Mouse (Mus musculus) spleen, postnatal 4 days (tissue): ENCODE data around the gene Adat1.

Experiments
- DNase-seq, 2 experiments: peaks; one replicate each; pipeline ENCODE4 v3.0.0; 2022; ENCODE audit warnings: low spot score in 2 of 2

Gene Adat1

GRCm38 (mm10) chr8:111992013-111992702 is at the start of gene Adat1:
Gene Adat1, minus strand, starts transcription at chr8:111992302.
- peak; percentile 80 to 89 for DNase-seq

GRCm38 (mm10) chr8:112037521-112037920 is 45.4 kb upstream of the Adat1 start:
- DNase-seq, result no peak

DNA sequence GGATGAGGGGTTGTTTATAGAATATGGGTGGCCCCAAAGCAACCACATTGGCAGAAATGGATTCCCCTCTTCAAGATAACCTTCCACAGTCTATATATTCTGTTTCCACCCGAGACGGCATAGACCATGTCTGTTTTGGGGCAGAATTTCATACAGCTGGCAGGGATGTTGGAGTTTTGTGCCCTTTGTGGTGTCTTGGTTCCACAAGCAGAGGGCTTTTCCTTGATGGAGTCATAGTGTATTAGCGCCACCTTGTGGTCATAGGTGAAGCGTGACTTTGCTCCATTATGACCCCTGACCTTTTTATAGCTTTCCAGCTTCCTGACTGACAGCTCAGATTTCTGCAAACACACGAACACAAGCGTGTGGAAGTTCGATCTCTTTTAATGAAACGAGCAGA is 42.5 kb upstream of the Adat1 start:
- no peak for DNase-seq

- DNase-seq, result no peak
Measured at GRCm38 (mm10) chr8:112033071-112033470, 41.0 kb upstream of the Adat1 start.

- DNase-seq, result no peak
Measured at GRCm38 (mm10) chr8:112030663-112031062, 38.6 kb upstream of the Adat1 start.

DNA sequence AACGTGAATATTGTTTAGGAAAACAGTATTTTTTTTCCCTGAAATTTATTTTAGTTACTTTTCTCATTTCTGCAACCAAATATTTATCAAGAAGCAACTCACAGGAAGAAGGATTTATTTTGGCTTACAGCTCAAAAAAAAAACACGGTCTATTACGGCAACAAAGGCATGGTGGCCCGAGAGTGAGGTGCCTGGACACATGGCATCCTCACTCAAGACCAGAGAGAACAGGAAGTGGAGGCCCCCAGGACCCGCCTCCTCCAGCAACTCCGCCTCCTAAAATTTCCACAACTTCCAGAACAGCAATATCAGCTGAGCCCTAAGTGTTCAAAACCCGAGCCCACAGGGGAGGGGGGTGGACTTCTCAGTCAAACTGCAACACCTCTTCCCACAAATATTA is 37.4 kb upstream of the Adat1 start:
- no peak for DNase-seq

- no peak for DNase-seq
Measured at GRCm38 (mm10) chr8:112014936-112015335, 22.8 kb upstream of the Adat1 start, which contains the start of gene Gm6793. Gene Gm6793, minus strand, starts transcription at chr8:112015036.

DNA sequence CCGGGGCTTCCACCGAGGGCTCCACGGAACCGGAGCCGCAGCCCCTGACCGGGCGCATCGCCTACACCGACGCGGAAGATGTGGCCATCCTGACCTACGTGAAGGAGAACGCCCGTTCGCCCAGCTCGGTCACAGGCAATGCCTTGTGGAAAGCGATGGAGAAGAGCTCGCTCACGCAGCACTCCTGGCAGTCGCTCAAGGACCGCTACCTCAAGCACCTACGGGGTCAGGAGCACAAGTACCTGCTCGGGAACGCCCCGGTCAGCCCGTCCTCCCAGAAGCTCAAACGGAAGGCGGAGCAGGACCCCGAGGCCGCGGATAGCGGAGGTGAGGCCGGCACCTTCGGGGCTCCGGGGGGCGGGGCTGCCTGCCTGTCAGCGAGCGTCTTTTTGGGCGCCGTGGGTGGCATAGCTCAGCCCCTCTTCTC is 19.7 kb upstream of the Adat1 start:
- peak; percentile 63 to 84 for DNase-seq

GRCm38 (mm10) chr8:112010997-112011815 is 19.1 kb upstream of the Adat1 start, which contains the start of the genes Kars and Terf2ip:
Gene Kars, minus strand, starts transcription at chr8:112011323.
Gene Terf2ip, plus strand, starts transcription at chr8:112011398.
- peak; percentile 93 to 97 for DNase-seq

- DNase-seq, result no peak
Measured at GRCm38 (mm10) chr8:112009558-112009957, 17.5 kb upstream of the Adat1 start.

DNA sequence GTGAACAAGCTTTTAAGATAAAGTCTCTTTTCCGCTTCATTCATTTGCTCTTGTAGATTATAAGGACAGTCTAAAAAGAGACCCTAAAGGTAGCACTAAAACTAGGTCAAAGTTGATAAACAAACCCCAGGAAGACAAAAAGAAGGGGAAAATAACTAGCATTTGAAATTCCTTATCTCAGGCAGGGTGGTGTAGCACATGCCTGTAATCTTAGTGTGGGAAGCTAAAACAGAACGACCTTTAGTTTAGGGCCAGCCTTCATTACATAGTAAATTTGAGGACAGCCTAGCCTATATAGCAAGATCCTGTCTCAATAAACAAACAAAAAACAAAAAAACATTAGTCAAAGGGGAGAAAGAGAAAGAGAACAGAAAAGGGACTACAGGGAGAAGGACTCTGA is 15.6 kb upstream of the Adat1 start:
- no peak for DNase-seq

DNA sequence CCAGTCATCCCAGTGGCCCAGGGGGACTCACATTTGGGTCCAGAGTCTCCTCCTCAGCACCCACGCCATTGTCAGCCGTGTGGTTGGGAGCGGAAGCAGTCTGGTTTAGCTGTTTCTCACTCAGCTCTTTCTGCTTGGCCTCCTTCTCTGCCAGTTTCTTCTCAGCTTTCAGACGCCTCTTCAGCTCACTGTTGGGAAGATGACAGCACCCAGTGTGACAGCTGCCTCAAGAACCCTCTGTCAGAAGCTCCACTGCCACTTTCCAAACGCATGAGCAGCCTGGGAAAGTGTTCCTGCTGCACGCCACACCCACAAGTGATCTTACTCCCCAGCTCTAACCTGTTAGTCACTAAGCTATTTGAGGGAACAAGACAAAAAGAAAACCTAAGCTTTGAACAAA is 13.5 kb upstream of the Adat1 start:
- DNase-seq, result no peak

DNA sequence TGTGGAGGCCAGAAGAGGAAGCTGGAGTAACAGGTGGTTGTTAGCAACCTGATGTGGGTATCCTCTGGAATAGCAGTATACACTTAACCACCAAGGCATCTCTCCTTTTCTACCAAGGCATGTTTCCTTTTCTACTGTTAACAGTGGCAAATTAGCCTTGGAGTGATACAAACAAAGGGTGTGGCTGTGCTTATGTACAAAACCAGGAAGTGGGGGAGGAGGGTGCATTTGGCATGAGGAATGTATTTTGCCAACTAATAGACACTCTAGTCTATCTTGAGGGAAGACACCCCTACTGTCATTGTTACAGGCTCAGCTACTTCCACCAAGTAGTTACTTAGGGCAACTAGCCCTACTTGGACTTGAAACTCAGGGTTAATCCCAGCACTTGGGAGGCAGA is 12.7 kb upstream of the Adat1 start:
- DNase-seq, result no peak

GRCm38 (mm10) chr8:111992703-111993039 is 569 bp upstream of the Adat1 start:
- no peak for DNase-seq

DNA sequence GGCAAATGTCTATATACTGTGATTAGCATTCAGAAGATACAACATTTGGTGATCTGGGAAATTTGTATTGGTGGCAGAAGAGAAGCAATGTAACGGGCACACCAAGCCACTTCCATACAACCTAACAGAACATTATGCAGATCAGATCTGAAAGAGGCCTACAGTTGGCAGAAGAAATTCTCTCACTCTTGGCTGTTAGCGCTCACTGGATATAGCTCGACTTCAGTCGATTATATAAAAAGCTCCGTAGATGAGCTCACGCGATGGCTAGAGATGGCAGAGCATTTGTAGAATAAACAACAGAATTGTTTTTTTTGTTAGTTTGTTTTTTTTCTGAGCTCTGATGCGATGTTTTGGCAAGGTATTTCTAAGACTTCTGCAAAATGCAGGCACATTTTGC is 824 bp downstream of the Adat1 start:
- DNase-seq, result no peak

GRCm38 (mm10) chr8:111989911-111990310 is 2.2 kb downstream of the Adat1 start:
- peak; percentile 80 to 93 for DNase-seq

GRCm38 (mm10) chr8:111984511-111984910 is 7.6 kb downstream of the Adat1 start:
- DNase-seq, result no peak

DNA sequence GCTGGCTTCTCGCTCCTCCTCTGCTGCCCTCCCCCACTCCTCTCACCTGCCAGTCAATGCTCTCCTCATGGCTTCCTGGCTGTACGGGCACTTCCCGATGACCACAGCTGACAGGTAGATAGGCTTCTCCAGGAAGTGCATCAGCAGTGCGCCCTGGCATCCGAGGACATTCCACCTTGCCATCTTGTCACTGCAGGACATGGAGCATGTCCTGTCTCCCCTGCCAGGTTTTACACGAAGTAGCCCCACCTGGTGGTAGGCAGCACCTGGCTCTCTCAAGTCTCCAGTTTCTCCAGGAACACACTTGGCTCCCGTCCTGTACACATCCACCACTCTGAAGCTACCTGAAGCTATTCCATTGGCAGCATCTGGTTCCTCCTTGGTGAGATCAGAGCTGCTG is 10.0 kb downstream of the Adat1 start:
- no peak for DNase-seq

GRCm38 (mm10) chr8:111978147-111978546 is 14.0 kb downstream of the Adat1 start:
- no peak for DNase-seq

DNA sequence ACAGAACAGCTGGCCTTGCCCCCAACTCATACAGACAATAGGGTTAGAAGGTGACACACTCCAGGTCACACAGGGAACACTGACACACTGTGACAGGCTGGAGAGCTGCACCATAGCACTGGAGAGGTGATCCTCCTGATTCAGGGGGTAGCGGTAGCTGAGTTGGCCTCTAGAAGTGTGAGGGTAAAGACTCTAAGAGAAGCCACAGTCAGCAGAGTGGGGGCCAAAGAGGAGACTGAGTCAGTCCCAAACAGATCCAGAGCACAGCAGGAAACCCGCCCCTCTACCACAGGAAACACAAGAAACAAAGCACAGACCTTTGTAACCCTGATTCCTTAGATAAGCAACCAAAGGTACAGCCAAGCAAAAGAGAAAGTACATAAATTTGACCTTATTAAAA is 15.8 kb downstream of the Adat1 start:
- DNase-seq, result no peak

GRCm38 (mm10) chr8:111975706-111976105 is 16.4 kb downstream of the Adat1 start:
- DNase-seq, result no peak

DNA sequence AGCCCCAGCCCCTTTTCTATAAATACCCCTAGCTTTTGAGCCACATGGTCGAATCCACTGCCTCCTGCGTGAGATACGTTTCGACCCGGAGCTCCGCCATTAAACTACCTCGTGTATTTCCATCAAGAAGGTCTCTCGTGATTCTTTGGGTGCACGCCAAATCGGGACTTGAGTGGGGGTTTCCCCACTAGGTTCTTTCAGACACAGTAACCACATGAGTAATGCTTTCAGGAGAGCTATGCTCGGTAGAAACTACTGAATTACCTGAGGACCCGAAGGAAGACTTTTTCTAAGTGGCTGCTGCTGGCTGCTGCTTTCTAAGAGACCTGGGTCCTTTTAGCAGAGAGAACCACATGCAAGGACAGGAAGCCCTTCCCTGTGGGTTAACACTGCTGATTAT is 18.0 kb downstream of the Adat1 start:
- DNase-seq, result no peak

DNA sequence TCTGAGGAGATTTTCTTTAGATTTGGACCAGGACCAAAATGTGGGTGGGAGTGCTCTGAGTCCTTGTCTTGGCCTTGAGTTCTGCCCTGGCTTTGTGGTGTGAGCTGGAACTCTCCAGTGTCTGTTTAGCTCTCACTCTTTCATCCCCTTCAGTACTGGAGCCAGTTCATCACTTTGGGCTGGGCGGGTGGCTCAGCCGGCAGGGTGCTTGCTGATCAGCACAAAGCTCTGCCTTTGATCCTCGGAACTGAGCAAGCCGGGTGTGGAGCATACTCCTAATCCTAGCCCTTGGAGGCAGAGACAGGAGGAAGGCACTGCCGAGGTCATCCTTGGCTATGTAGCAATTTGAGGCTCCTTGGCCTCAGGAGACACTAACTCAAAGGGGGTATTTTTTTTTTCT is 23.1 kb downstream of the Adat1 start:
- DNase-seq, result no peak
